Mouse (Mus musculus): ENCODE results near the gene Mansc4. TPM values are rescaled to one million over a fixed set of nuclear protein-coding genes. Genes with fewer than 3 reads are reported as not detected.

Mansc4 gene
- 0.53 and 1.3 TPM in 2 replicates for polyA plus RNA-seq (2015; fragmentation: Nextera tagmentation; extraction: Ambion mirVana)

DNA sequence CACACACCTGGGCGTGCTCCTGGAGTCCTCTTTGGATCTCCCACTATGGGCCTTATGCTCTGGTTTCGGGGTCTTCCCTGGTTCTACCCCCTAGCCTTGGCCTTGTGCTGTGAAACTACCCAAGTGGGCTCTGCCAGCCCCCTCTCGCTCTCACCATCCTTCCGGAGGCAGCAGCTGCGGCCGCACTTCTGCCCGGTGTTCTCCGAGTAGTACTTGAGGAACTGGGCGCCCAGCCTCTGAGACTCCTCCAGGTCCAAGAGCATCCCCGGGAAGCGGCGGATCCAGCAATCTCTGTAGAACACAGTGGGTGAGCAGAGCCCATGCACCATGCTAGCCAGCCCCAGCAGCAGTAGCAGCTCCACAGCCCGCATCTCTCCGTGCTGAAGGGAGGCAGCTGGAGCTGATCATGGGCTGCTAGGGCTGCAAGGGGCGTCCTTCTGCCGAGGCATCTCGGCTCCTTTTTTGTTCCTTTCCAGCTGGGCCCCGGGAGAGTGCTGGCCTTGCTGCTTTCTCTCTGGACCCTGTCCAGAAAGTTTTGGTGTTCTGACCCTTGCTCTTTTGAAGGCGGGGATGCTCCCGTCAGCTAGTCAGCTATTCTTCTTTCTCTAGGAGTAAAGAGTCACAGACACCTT, at the start of gene Mansc4:
TSS of gene Mansc4 (minus strand) at position 439 of the 632 bp plus-strand sequence.
- 0 out of 2 replicates have a peak within 1 kb of the TSS, but pooled peaks have one; percentile 4 for H3K27ac ChIP-seq
- peak within 1 kb of the TSS; percentile 30 for H3K4me3 ChIP-seq
- peaks cover 13% of the 10 kb centered on the region for H3K4me1 ChIP-seq (replicated peaks)
- H3K9ac ChIP-seq: 0 out of 2 replicates have a peak within 1 kb of the TSS, but pooled peaks have one; percentile 10
- H3K4me2 ChIP-seq: peak within 1 kb of the TSS; percentile 56
- ATAC-seq (replicated peaks; ENCODE audit: insufficient number of reproducible peaks, insufficient read depth, low FRiP score, low read depth): no peak
- H3K27me3 ChIP-seq: no peaks in the 10 kb centered on the region
- no peaks in the 10 kb centered on the region for H3K36me3 ChIP-seq
- 8% methylated on average over 20 of the region's 20 CpGs for WGBS
- no peaks in the 10 kb centered on the region for H3K9me3 ChIP-seq (replicated peaks)

DNA sequence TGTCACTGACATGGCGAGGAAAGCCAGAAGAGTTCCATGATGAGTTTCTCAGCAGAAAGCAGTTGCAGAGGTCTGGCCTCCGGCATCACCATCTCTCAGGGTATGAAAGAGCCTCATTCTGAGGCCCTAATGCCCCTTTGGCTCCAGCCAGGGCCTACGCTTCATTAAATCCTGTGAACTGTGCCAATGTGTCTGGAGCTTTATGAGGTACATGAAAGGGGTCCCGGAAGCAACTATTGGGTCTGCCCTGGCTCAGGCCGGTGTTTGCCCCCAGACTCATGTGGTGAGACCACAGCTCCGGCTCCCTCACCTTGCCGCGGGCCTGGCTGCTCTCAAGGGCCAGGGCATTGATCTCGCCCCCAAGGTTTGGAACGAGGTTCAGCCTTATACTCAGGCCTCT, 40.4 kb upstream of the Mansc4 start:
- Histone ChIP-seq H3K27ac (no peak overlapping the region), H3K9me3 (replicated peaks) (no peaks in the 10 kb centered on the region), H3K9ac (no peak overlapping the region), H3K4me3 (no peak overlapping the region), H3K27me3 (no peaks in the 10 kb centered on the region), H3K4me1 (replicated peaks) (no peaks in the 10 kb centered on the region), H3K36me3 (no peaks in the 10 kb centered on the region), H3K4me2 (no peak overlapping the region)
- no peak for ATAC-seq (replicated peaks; ENCODE audit: insufficient number of reproducible peaks, insufficient read depth, low FRiP score, low read depth)
- WGBS: 85% methylated on average over 10 of the region's 10 CpGs

DNA sequence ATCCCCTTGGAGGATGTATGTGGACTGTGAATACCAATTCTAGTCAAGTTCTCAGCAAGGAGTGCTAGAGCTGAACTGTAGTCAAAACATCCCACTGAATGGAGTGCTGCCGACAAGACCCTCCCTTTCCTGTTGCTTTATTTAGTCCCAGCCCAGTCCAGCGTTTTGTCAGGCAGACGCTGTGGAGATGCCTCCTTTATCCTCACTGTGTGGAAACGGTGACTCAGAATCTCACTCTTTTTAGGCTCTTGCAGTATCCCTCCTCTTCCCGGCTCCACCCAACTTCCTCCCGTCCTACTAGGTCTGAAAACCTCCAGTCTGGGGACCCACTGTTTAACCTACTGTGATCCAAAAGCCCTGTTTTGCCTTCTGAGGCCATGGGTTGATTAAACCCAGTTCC, 34.5 kb upstream of the Mansc4 start:
- Histone ChIP-seq H3K27ac (no peak overlapping the region), H3K4me2 (no peak overlapping the region), H3K9me3 (replicated peaks) (no peaks in the 10 kb centered on the region), H3K36me3 (no peaks in the 10 kb centered on the region), H3K27me3 (no peaks in the 10 kb centered on the region), H3K9ac (no peak overlapping the region), H3K4me1 (replicated peaks) (peaks cover 7% of the 10 kb centered on the region; the same call in 1 of the 2 replicates), H3K4me3 (no peak overlapping the region)
- ATAC-seq (replicated peaks; ENCODE audit: insufficient number of reproducible peaks, insufficient read depth, low FRiP score, low read depth): no peak
- 14% methylated on average over 6 of the region's 6 CpGs for WGBS

DNA sequence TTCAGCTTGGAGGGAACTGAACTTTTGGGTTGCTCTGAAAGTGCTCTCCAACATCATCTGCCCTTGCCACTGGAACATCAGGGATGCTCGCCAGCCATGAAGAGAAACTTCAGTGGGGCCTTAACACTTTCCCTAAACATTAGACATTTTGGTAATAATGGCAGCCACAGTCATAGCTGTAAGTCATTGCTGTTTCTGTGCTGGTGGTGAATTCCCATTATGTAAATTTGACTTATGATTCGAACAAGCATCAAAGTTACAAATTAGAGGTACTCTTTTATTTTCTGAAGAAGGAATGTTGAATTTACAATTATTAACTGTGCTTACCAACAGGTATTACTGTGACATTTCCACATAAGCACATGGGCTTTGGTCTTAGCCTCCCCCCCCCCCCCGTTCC, 31.4 kb upstream of the Mansc4 start:
- no peak overlapping the region for H3K9ac ChIP-seq
- no peaks in the 10 kb centered on the region for H3K27me3 ChIP-seq
- ATAC-seq (replicated peaks; ENCODE audit: insufficient number of reproducible peaks, insufficient read depth, low FRiP score, low read depth): no peak
- no peak overlapping the region for H3K4me2 ChIP-seq
- no peaks in the 10 kb centered on the region for H3K36me3 ChIP-seq
- H3K9me3 ChIP-seq (replicated peaks): no peaks in the 10 kb centered on the region
- WGBS: 71% methylated on average over 3 of the region's 3 CpGs
- H3K4me3 ChIP-seq: no peak overlapping the region
- H3K27ac ChIP-seq: no peak overlapping the region
- peaks cover 7% of the 10 kb centered on the region; the same call in 1 of the 2 replicates for H3K4me1 ChIP-seq (replicated peaks)

DNA sequence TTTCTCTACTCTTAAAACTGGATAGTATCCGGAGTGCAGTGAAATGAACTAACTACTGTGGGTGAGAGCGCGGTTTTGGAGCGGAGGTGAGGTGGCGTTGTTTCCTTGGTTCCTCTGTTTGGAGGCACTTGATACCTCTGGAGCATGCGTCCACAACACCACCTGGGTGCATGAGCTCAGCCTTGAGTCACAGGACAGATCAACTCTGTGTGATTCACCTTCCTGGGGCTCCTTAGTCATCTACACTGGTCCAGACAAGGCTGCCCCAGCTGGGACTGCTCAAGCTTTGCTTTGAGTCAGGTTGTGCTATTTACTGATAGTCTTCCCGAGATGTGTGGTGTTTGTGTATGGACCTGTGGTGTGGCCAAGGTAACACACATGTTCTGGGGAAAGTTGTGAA, 30.9 kb upstream of the Mansc4 start:
- Histone ChIP-seq H3K36me3 (no peaks in the 10 kb centered on the region), H3K9ac (no peak overlapping the region), H3K4me2 (no peak overlapping the region), H3K4me1 (replicated peaks) (peaks cover 7% of the 10 kb centered on the region; the same call in 1 of the 2 replicates), H3K27ac (no peak overlapping the region), H3K9me3 (replicated peaks) (no peaks in the 10 kb centered on the region), H3K4me3 (no peak overlapping the region), H3K27me3 (no peaks in the 10 kb centered on the region)
- 90% methylated on average over 7 of the region's 7 CpGs for WGBS
- ATAC-seq (replicated peaks; ENCODE audit: insufficient number of reproducible peaks, insufficient read depth, low FRiP score, low read depth): no peak

DNA sequence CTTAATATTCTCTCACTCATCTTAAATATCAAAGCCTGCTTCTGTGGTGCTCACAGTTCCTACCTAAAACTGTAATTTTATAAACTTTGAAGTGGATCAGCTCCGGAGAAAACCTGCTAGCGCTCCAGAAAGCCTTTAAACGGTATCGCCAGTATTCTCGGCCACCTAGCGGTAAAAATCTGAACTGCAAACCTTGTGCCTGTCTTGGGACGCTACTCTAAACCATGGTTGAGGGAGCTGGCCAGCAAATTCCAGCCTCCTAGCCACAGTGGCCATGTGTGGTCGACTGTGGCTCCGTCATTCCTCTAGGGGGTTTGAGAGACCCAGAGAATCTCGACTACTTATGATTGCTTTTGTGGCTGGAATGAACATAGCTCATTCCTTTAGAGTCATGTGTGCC, 29.7 kb upstream of the Mansc4 start:
- Histone ChIP-seq H3K27ac (no peak overlapping the region), H3K9ac (no peak overlapping the region), H3K4me1 (replicated peaks) (peaks cover 7% of the 10 kb centered on the region; the same call in 1 of the 2 replicates), H3K27me3 (no peaks in the 10 kb centered on the region), H3K4me2 (no peak overlapping the region), H3K36me3 (peaks cover 4% of the 10 kb centered on the region; the same call in 1 of the 2 replicates), H3K4me3 (no peak overlapping the region), H3K9me3 (replicated peaks) (no peaks in the 10 kb centered on the region)
- ATAC-seq (replicated peaks; ENCODE audit: insufficient number of reproducible peaks, insufficient read depth, low FRiP score, low read depth): 0 out of 2 replicates have a peak, but pooled peaks have one; percentile 39
- 7% methylated on average over 10 of the region's 10 CpGs for WGBS

DNA sequence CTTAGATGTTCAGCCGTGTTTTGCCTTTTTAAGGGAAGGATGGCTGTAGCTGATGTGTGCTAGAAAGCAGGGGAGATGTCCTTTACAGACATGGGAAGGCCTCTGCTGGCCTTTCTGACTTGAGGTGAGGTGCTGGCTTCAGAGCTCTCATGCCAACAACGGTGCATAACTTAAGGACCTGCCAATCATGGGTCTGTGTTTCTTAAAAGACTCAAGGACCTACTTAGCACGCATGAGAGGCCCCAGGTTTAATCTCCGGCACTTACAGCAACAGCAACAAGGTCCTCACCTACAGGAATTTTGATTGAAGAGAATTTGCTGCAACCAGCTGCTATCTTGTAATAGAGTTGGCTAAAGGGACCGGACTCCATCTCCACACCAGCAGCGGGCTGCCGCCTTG, 22.5 kb upstream of the Mansc4 start:
- no peak for ATAC-seq (replicated peaks; ENCODE audit: insufficient number of reproducible peaks, insufficient read depth, low FRiP score, low read depth)
- Histone ChIP-seq H3K9me3 (replicated peaks) (no peaks in the 10 kb centered on the region), H3K36me3 (peaks cover 35% of the 10 kb centered on the region), H3K4me3 (no peak overlapping the region), H3K27ac (no peak overlapping the region), H3K9ac (no peak overlapping the region), H3K4me1 (replicated peaks) (no peaks in the 10 kb centered on the region), H3K27me3 (no peaks in the 10 kb centered on the region), H3K4me2 (no peak overlapping the region)
- WGBS: 62% methylated on average over 7 of the region's 7 CpGs

DNA sequence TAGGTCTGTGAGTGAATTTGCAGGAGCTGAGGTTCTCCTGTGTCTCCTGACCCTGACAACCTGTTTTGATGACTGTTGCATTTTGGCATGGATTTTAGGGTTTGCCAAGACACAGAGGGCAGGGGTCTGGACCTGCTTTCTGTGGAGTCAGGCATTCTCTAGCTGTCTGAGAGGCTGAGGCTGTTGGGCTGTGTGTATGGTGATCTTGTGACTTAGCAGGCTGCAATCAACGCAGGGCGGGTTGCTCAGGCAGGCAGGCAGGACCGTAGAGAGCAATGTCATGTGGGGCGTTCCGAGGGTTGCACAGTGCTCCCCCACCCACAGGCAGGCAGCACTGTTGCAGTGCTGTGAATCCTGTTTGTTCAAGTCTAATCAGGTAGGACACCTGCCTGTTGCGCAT, 19.9 kb upstream of the Mansc4 start:
- 80% methylated on average over 6 of the region's 6 CpGs for WGBS

DNA sequence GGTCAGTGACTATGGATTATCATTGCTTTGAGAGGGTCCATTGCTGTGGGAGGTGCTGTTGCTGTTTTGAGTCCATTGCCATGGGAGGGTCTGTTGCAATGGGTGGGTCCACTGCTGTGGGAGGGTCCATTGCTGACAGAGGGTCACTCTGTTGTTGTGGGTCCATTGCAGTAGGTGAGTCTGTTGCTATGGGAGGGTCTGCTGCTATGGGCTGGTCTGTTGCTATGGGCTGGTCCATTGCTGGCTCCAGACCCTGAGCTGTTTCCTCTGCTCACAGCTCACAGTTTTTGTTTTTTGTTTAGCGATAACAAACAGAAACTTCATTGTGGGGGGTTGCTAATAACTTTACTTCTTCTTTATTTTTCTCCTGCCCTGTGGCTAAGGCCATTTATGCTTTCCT, 18.7 kb upstream of the Mansc4 start:
- Histone ChIP-seq H3K4me2 (no peak overlapping the region), H3K4me3 (no peak overlapping the region), H3K27me3 (no peaks in the 10 kb centered on the region), H3K36me3 (peaks cover 30% of the 10 kb centered on the region), H3K4me1 (replicated peaks) (peaks cover 5% of the 10 kb centered on the region), H3K9me3 (replicated peaks) (no peaks in the 10 kb centered on the region), H3K27ac (no peak overlapping the region), H3K9ac (no peak overlapping the region)
- WGBS: 96% methylated on average over 1 of the region's 1 CpGs
- no peak for ATAC-seq (replicated peaks; ENCODE audit: insufficient number of reproducible peaks, insufficient read depth, low FRiP score, low read depth)

More for the DNA sequence above, 19.9 kb upstream of the Mansc4 start:
- no peak overlapping the region for H3K4me3 ChIP-seq
- no peak overlapping the region for H3K4me2 ChIP-seq
- no peak overlapping the region for H3K27ac ChIP-seq
- no peaks in the 10 kb centered on the region for H3K4me1 ChIP-seq (replicated peaks)
- H3K36me3 ChIP-seq: peaks cover 31% of the 10 kb centered on the region
- H3K27me3 ChIP-seq: no peaks in the 10 kb centered on the region
- ATAC-seq (replicated peaks; ENCODE audit: insufficient number of reproducible peaks, insufficient read depth, low FRiP score, low read depth): no peak
- no peaks in the 10 kb centered on the region for H3K9me3 ChIP-seq (replicated peaks)
- H3K9ac ChIP-seq: no peak overlapping the region

DNA sequence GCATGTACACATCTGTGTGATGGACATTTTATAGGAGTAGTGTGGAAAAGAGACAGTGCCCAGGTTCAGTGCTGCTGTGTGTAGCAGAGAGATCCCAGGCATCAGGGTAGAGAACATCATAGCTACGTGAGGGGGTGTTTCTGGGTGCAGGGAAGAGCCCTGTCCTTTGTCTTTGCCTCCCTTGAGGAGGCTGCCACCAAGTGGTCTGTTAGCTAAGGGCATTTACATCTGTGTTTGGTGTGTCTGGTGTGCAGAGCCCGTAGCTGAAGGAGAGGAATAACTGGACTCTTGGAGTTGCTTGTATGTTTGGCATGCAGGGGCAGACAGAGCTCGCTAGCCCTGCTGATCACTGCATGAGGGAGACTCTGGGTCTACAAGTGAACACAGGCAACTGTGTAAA, 15.5 kb upstream of the Mansc4 start:
- Histone ChIP-seq H3K4me3 (no peak overlapping the region), H3K4me1 (replicated peaks) (peaks cover 6% of the 10 kb centered on the region), H3K27me3 (no peaks in the 10 kb centered on the region), H3K9ac (no peak overlapping the region), H3K27ac (no peak overlapping the region), H3K36me3 (peaks cover 8% of the 10 kb centered on the region; the same call in 1 of the 2 replicates), H3K4me2 (no peak overlapping the region), H3K9me3 (replicated peaks) (no peaks in the 10 kb centered on the region)
- 85% methylated on average over 3 of the region's 3 CpGs for WGBS
- no peak for ATAC-seq (replicated peaks; ENCODE audit: insufficient number of reproducible peaks, insufficient read depth, low FRiP score, low read depth)

DNA sequence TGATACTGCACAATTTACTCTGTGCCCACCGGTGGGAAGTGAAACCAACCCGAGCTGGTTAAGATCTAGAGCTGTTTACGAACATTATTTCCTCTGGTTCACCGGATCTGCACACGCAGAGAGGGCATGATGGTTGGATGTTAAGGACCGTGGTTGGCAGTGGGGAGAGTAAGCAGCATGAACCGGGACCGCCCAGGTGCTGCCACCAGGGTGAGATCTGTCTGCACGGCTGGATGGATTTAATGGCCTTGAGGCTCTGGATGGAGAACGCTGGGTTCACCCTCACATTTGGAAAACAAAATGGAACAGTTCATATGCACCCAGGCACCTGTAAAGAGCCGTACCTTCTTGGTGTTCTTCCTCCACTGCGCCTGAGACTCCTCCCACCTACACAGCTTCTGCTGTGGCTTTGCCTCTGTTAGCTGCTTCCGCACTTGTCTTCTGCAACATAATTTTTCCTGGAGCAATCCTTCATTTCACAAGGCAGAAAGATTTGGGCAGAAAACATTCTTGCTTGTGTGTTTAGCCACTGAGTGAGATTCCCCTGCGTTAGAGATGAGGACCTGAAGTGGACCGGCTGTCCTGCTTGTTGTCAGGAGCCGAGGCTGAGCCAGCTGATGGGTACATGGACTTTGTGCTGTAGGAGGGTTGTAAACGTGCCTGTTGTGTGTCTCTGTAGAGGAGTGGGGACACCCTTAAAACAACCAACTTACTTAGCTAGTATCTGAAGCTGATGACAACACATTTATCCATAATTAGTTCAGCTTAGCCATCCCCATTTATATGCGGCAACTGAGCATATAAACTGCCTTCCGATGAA, 12.8 kb upstream of the Mansc4 start:
- H3K27me3 ChIP-seq: no peaks in the 10 kb centered on the region
- H3K9me3 ChIP-seq (replicated peaks): no peaks in the 10 kb centered on the region
- H3K36me3 ChIP-seq: no peaks in the 10 kb centered on the region; the same call in 1 of the 2 replicates
- peaks cover 7% of the 10 kb centered on the region for H3K4me1 ChIP-seq (replicated peaks)
- ATAC-seq (replicated peaks; ENCODE audit: insufficient number of reproducible peaks, insufficient read depth, low FRiP score, low read depth): no peak
- H3K4me2 ChIP-seq: no peak overlapping the region
- no peak overlapping the region for H3K27ac ChIP-seq
- no peak overlapping the region for H3K4me3 ChIP-seq
- WGBS: 74% methylated on average over 19 of the region's 19 CpGs
- H3K9ac ChIP-seq: no peak overlapping the region
